23 mouse cellular contexts compared by ENCODE assay signal in the genomic region with DNA sequence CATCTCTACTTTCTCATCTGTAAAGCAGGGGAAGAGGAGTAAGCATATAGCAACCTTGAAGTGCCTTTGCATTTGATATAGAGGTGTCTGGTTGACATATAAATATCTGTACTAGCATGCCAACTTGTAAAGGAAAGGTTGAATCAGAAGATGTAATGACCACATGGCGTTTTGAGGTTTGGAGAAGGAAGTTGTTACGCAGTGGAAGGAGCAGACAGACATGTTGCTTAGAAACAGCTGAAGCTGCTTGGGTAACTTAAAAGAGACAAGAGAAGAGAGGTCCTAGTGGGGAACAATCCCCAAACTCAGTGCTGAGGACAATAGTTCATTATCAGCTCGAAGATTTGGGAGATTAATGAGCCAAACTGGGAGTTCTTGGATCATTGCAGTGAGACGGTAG.
DNase-seq lines count a peak whose midpoint lies in the region; ATAC-seq lines count a peak whose summit lies in the region.
"Had no signal": no experiment of that assay in that cellular context is flagged by ENCODE, and none has a peak within 500 bp of the region (broad histone marks: within the 10 kb centered on the region; RNA-seq: fewer than 3 reads in every experiment).

No protein-coding gene starts in this region.

- WGBS in intestine, embryonic 16.5 days = 79% methylated on average over 4 of the region's 4 CpGs
- WGBS in forebrain, embryonic 13.5 days = 77% methylated on average over 4 of the region's 4 CpGs
- WGBS in heart, embryonic 10.5 days = 78% methylated on average over 4 of the region's 4 CpGs

- H3K4me2 ChIP-seq in intestine, embryonic 16.5 days (ENCODE audit: low read depth, low read length) = no peak overlapping the region
- H3K4me2 ChIP-seq in forebrain, embryonic 13.5 days = no peak overlapping the region
- H3K4me2 ChIP-seq: embryonic facial prominence, embryonic 12.5 days had no signal

- H3K4me1 ChIP-seq in intestine, embryonic 16.5 days (ENCODE audit: control insufficient read depth, insufficient read depth, low read length) = no peaks in the 10 kb centered on the region
- no peaks in the 10 kb centered on the region for H3K4me1 ChIP-seq in forebrain, embryonic 13.5 days
- H3K4me1 ChIP-seq in heart, embryonic 10.5 days = no peaks in the 10 kb centered on the region
- H3K4me1 ChIP-seq: embryonic facial prominence, embryonic 12.5 days had no signal

- peak; percentile 90 for DNase-seq in 416B (ENCODE audit: low read depth)
- no peak for DNase-seq in heart, embryonic 10.5 days (ENCODE audit: low spot score)
- DNase-seq: adrenal gland, adult 2 months; adrenal gland, postnatal 10 days; adrenal gland, postnatal 25 days; B cell, adult 2 months; cerebellum, adult 11 months; cerebellum, adult 18-20 months; cerebellum, adult 8-10 months; cerebellum, adult 9-11 months; cerebellum, postnatal 14 days; cerebellum, postnatal 36 days had no signal

- H3K4me3 ChIP-seq in intestine, embryonic 16.5 days (ENCODE audit: low read length) = no peak overlapping the region
- no peak overlapping the region for H3K4me3 ChIP-seq in forebrain, embryonic 13.5 days
- no peak overlapping the region for H3K4me3 ChIP-seq in heart, embryonic 10.5 days
- H3K4me3 ChIP-seq: embryonic facial prominence, embryonic 10.5 days; embryonic facial prominence, embryonic 12.5 days had no signal

- no peak overlapping the region for H3K27ac ChIP-seq in intestine, embryonic 16.5 days (ENCODE audit: low read length)
- H3K27ac ChIP-seq in forebrain, embryonic 13.5 days = no peak overlapping the region
- H3K27ac ChIP-seq in heart, embryonic 10.5 days = no peak overlapping the region
- H3K27ac ChIP-seq: embryonic facial prominence, embryonic 10.5 days; embryonic facial prominence, embryonic 12.5 days had no signal

- no peaks in the 10 kb centered on the region for H3K27me3 ChIP-seq in intestine, embryonic 16.5 days (replicated peaks; ENCODE audit: control insufficient read depth, insufficient read depth, low read length)
- no peaks in the 10 kb centered on the region for H3K27me3 ChIP-seq in forebrain, embryonic 13.5 days
- no peaks in the 10 kb centered on the region for H3K27me3 ChIP-seq in heart, embryonic 10.5 days (ENCODE audit: insufficient read depth, poor library complexity, severe bottlenecking)
- H3K27me3 ChIP-seq: CH12.LX; embryonic facial prominence, embryonic 12.5 days had no signal

- H3K9ac ChIP-seq in intestine, embryonic 16.5 days (ENCODE audit: low read depth, low read length) = no peak overlapping the region
- H3K9ac ChIP-seq in forebrain, embryonic 13.5 days = no peak overlapping the region
- H3K9ac ChIP-seq: embryonic facial prominence, embryonic 12.5 days had no signal

- H3K9me3 ChIP-seq in intestine, embryonic 16.5 days (ENCODE audit: control insufficient read depth, low read length) = no peaks in the 10 kb centered on the region
- H3K9me3 ChIP-seq in forebrain, embryonic 13.5 days (replicated peaks) = no peaks in the 10 kb centered on the region
- H3K9me3 ChIP-seq in heart, embryonic 10.5 days = no peaks in the 10 kb centered on the region
- H3K9me3 ChIP-seq: embryonic facial prominence, embryonic 10.5 days; embryonic facial prominence, embryonic 12.5 days had no signal

- ATAC-seq in common myeloid progenitor, adult 5-6 weeks (replicated peaks; ENCODE audit: low read depth, poor library complexity, severe bottlenecking) = peak; percentile 86
- ATAC-seq in hematopoietic stem cell, adult 5-6 weeks (replicated peaks in 1 of 2; ENCODE audit: insufficient read depth in 1 of 2, low FRiP score in 2 of 2, low TSS enrichment in 1 of 2, low read depth in 1 of 2, poor library complexity in 2 of 2, severe bottlenecking in 2 of 2) = peak; percentile 81 to 91
- ATAC-seq in intestine, embryonic 16.5 days = no peak
- ATAC-seq in forebrain, embryonic 13.5 days = no peak
- ATAC-seq: CD4-positive, CD25-positive, alpha-beta regulatory T cell, adult 4 months; forebrain, embryonic 14.5 days; forebrain, embryonic 16.5 days had no signal

- no peaks in the 10 kb centered on the region for H3K36me3 ChIP-seq in intestine, embryonic 16.5 days (ENCODE audit: control insufficient read depth, insufficient read depth, low read length)
- no peaks in the 10 kb centered on the region for H3K36me3 ChIP-seq in forebrain, embryonic 13.5 days (ENCODE audit: poor library complexity, severe bottlenecking)
- no peaks in the 10 kb centered on the region for H3K36me3 ChIP-seq in heart, embryonic 10.5 days
- H3K36me3 ChIP-seq: embryonic facial prominence, embryonic 10.5 days; embryonic facial prominence, embryonic 12.5 days; G1E had no signal

Comparison
In these comparisons a context has a peak if more than half of its experiments do, and no peak if none do; other contexts are left out.
1. ATAC-seq: peak in common myeloid progenitor, adult 5-6 weeks (single experiment) and hematopoietic stem cell, adult 5-6 weeks (2 of 2); none in intestine, embryonic 16.5 days (single experiment) and forebrain, embryonic 13.5 days (single experiment).